Mouse (Mus musculus) frontal cortex, postnatal 14 days (tissue): ENCODE measurements around the gene Olfr791.

Experiments
- DNase-seq, 2 experiments: peaks; one replicate each; pipeline ENCODE4 v3.0.0; 2022; ENCODE audit warnings: low spot score in 2 of 2

Gene Olfr791

DNA sequence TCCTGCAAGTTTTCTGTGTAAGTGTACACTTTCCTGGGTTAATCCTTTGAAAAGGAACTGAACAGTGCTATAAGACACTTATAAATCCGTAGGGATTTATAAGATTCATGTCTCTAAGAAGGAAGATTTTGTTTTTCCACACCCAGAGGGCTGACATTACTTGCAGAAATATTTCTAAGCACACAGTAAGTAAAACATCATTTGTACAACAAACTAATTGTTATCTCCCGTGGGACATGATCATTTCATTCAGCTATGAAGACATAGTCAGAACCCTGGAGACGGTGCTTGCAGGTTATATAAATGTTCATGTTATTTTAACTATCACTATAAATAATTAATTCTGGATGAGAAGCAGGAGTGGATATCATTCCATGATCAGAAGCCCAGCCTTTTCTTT lies at the start of gene Olfr791:
Gene Olfr791, plus strand, starts transcription at position 301 of the 400 bp plus-strand sequence.
- DNase-seq, result no peak

- DNase-seq, result no peak
Observed at GRCm38 (mm10) chr10:129473256-129473655, 48.3 kb upstream of the Olfr791 start.

DNA sequence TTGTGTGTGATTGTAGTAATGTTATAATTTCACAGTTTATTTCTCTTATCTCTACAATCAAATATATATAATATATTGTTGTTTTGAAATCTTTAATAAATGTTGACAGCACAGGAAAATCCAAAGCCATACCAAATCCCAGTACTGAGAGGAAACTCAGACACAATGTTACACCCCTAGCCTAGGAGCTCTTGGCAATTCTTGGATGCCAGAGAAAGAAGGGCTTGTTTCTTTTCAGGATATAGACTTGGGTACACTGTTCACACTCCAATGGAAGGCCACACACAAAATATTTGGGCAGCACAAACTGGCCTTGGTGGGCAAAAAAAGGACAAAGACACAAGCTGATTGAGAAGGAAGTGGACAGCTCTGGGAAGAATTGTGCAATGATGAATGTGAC lies 47.9 kb upstream of the Olfr791 start:
- DNase-seq, result no peak

DNA sequence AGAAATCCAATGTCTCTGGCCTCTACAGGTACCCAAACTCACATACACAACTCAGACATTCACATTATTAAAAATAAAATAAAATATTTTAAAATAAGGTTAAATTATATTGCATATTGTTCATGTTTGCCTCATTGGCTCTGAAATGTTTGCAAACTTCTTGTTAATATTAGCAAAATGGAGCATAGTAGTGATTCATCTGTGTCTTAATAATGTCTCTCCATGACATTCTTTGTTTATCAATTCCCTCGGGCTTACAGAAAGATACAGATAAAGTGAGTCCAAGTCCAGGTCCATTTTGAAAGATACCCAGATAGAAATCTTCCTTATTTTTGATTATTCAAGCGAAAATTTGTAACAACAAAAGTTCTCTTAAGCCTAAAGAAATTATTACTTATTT lies 37.1 kb upstream of the Olfr791 start, which contains the start of gene Olfr789:
Gene Olfr789, plus strand, starts transcription at position 301 of the 400 bp plus-strand sequence.
- DNase-seq, result no peak

DNA sequence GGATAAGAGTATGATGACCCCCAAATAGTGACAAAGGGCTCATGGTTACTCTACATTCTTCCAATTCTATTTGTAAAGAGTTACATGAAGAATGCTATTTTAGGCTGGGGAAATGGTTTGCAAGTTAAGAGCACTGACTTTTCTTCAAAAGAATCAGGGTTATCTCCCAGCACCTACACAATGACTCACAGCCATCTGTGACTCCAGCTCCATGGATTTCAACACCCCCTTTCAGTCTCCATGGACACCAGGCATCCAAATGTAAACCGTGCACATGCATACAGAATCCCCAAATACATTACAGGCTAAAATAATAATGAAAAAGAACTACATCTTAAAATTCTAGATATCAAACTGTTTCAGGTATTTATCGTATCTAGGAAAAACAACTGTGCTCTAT lies 31.5 kb upstream of the Olfr791 start:
- DNase-seq, result peak; percentile 3 to 6

DNA sequence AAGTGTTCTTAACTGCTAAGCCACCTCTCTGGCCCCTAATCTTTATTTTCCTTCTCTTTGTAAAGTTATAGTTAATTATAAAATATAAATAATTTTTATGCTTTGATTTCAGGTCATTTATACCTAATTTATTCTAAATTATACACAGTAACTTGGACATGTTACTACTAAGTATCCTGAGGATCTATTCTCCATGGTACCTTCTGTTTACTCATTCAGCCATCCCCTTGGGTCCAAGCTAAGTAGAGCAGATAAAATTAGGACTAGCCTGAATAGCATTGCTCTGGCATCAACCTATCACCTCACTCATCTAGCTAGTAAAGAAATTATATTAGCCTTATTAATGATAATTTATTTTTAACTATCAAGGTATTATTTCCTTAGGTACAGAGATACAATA lies 23.4 kb upstream of the Olfr791 start, which contains the start of gene Olfr790:
Gene Olfr790, plus strand, starts transcription at position 301 of the 400 bp plus-strand sequence.
- DNase-seq, result no peak

DNA sequence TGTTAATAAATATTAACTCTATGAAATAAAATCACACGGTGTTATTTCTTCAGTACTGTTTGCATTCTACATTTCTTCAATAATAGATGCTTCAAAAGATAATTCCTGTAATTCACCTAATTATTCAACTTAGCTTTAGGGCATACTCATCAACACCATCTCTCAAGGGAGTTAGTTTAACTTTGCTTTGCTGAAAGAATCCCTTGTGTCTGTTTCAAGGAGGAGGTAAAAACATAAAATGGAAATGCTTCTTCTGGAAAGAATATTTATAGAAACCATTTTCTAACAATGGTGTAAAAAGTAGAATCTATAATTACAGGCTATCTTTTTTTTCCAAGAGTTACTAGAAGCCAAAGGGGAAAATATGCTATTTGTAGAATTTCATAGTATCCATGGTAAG lies 17.3 kb downstream of the Olfr791 start, which contains the start of gene Olfr792:
Gene Olfr792, plus strand, starts transcription at position 301 of the 400 bp plus-strand sequence.
- DNase-seq, result no peak

DNA sequence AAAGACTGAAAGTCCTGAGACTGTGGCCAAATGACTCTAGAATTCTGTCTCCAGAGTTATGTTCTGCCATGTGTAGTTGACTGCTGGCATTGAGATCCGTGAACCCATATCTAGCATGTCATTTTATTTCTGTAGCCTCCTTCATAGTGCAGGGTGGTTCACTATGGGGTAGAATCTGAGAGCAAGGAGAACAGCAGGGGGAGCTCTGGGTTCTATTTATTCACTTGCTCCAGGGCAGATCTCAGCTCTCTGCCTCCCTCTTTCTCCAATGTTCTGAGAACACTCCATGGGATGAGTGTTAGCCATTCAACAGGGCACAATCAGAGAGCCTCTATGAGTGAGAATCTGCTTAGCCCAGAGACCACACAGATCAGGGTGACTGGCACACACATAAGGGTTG lies 27.8 kb downstream of the Olfr791 start:
- no peak for DNase-seq

DNA sequence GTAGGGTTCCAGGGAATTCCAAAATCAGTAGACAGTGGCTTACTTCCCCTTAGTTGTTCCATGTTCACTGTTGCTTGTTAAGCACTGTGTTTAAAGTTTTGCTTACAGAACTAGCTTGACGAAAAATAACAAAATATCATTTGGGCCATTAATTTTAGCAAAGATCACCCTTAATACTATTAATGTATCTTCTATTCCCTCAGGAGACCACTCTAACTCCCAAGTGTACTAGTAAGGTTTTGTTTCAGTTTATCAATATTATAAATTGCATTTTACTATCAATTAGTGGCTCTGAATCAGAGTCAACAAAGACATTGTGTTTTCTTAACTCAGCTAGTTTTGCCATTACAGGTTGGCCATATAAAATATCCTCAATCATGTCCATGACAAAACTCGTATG lies 45.8 kb downstream of the Olfr791 start, which contains the start of gene Olfr794:
Gene Olfr794, plus strand, starts transcription at position 301 of the 400 bp plus-strand sequence.
- DNase-seq, result no peak

DNA sequence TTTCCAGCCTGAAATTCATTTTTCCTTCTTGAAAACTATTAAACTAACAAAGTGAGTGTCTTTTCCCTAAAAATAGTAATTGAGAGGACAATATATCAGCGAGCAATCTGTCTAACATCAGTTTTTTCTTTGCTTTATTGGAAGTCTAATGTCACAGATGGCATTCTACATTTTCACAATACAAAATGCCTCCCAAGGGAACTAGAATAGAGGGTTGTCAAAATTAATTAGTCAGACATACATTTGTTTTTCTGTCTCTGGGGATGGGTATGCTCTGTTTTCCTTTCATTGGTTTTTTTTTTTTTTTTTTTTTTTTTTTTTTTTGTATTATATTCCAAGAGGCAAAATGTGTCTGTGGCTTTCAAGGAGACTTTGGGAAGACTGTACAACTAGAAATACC lies 55.5 kb downstream of the Olfr791 start:
- no peak for DNase-seq
